Mouse (Mus musculus) heart, adult 2 months (tissue): Measurements from ENCODE around the gene Arhgap29.
A peak's percentile ranks its signal among the peaks of the same experiment; 100 is the strongest.

Source experiments
- CTCF ChIP-seq: fragments of 200-600 bp; IDR thresholded peaks from 2 replicates; pipeline ENCODE4 v1.8.1; 2022; ENCODE audit warnings: antibody characterized with exemption, mild to moderate bottlenecking, moderate library complexity
- EP300 ChIP-seq: fragments of 200-500 bp; IDR thresholded peaks from 2 replicates; pipeline ENCODE4 v1.6.1; 2011; ENCODE audit warnings: low read depth, low read length, control low read depth; ENCODE audit not compliant: insufficient read depth
- POLR2A ChIP-seq: fragments of 200-500 bp; IDR thresholded peaks from 2 replicates; pipeline ENCODE4 v1.6.1; 2011; ENCODE audit warnings: mild to moderate bottlenecking, low read depth, low read length, control low read depth; ENCODE audit not compliant: insufficient read depth

- peak; percentile 86 for TF ChIP-seq CTCF
- no peak for TF ChIP-seq POLR2A
- TF ChIP-seq EP300 = peak; percentile 44; the same call in 1 of the 2 replicates
These were observed 11.8 kb downstream of the Arhgap29 start for GRCm38 (mm10) chr3:121964173-121964572.
